ENCODE assay signal across 13 mouse cellular contexts in the genomic region with DNA sequence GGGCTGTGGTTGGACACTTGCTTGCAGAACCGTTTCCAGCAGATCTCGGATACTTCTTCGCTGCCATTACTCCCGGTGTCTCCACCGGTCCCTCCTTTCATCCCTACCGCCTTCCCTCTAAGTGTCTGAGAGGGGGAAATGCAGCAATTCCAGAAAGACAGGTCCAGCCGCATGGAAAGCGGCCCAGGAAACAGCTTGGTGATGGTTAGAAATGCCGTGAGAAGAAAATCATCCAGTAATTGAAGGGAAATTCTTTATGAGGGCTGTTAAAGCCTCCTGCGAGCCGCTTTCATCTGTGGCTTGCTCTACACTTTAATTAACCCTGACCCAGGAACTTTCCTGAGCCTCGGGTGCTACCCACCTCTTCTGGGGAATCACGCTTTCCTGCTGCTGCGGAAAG.
DNase-seq lines count a peak whose midpoint lies in the region; ATAC-seq lines count a peak whose summit lies in the region.
"Had no signal": no experiment of that assay in that cellular context is flagged by ENCODE, and none has a peak within 500 bp of the region (broad histone marks: within the 10 kb centered on the region; RNA-seq: fewer than 3 reads in every experiment).

No protein-coding gene starts in this region.

- H3K4me3 ChIP-seq in heart, embryonic 11.5 days (ENCODE audit: low read depth, low read length): 0 out of 2 replicates have a peak overlapping the region, but pooled peaks have one; percentile 10
- no peak overlapping the region for H3K4me3 ChIP-seq in lung, embryonic 16.5 days (ENCODE audit: low read length)
- no peak overlapping the region for H3K4me3 ChIP-seq in forebrain, embryonic 15.5 days
- no peak overlapping the region for H3K4me3 ChIP-seq in midbrain, embryonic 14.5 days (replicated peaks; ENCODE audit: low read depth, low read length)
- H3K4me3 ChIP-seq: myocyte had no signal

- DNase-seq in heart, adult 9 months (ENCODE audit: low spot score in 2 of 2): no peak
- no peak for DNase-seq in lung, postnatal 4 days
- peak; percentile 37 for DNase-seq in midbrain, embryonic 14.5 days
- no peak for DNase-seq in layer of hippocampus, adult 18-20 months (ENCODE audit: low spot score in 2 of 2)
- DNase-seq: cerebellum, postnatal 36 days; heart, postnatal 36 days; kidney, adult 18-20 months; lung, adult 18-20 months had no signal

- WGBS in heart, embryonic 11.5 days (ENCODE audit: insufficient replicate concordance): 11% methylated on average over 14 of the region's 14 CpGs
- WGBS in lung, embryonic 16.5 days: 13% methylated on average over 14 of the region's 14 CpGs
- WGBS in forebrain, embryonic 15.5 days: 12% methylated on average over 14 of the region's 14 CpGs
- WGBS in midbrain, embryonic 14.5 days: 14% methylated on average over 14 of the region's 14 CpGs

- 0 out of 2 replicates have a peak, but pooled peaks cover 4% of the 10 kb centered on the region for H3K4me1 ChIP-seq in heart, embryonic 11.5 days (ENCODE audit: control insufficient read depth, insufficient read depth, low read length)
- no peaks in the 10 kb centered on the region; the same call in 1 of the 2 replicates for H3K4me1 ChIP-seq in lung, embryonic 16.5 days (replicated peaks; ENCODE audit: control insufficient read depth, insufficient read depth, low read length)
- H3K4me1 ChIP-seq in forebrain, embryonic 15.5 days: peaks cover 12% of the 10 kb centered on the region
- no peaks in the 10 kb centered on the region for H3K4me1 ChIP-seq in midbrain, embryonic 14.5 days (ENCODE audit: control insufficient read depth, insufficient read depth, low read length)

- H3K27me3 ChIP-seq in heart, embryonic 11.5 days (ENCODE audit: control insufficient read depth, insufficient read depth, low read length): peaks cover 13% of the 10 kb centered on the region
- H3K27me3 ChIP-seq in lung, embryonic 16.5 days (ENCODE audit: control insufficient read depth, insufficient read depth, low read depth, low read length): no peaks in the 10 kb centered on the region
- H3K27me3 ChIP-seq in forebrain, embryonic 15.5 days: no peaks in the 10 kb centered on the region
- no peaks in the 10 kb centered on the region for H3K27me3 ChIP-seq in midbrain, embryonic 14.5 days (ENCODE audit: control insufficient read depth, insufficient read depth, low read length)

- H3K9ac ChIP-seq in heart, embryonic 11.5 days (ENCODE audit: low read depth, low read length): no peak overlapping the region
- H3K9ac ChIP-seq in lung, embryonic 16.5 days (ENCODE audit: low read length): no peak overlapping the region
- H3K9ac ChIP-seq in forebrain, embryonic 15.5 days (replicated peaks): no peak overlapping the region
- no peak overlapping the region; the same call in 1 of the 2 replicates for H3K9ac ChIP-seq in midbrain, embryonic 14.5 days (replicated peaks; ENCODE audit: low read length)

- H3K36me3 ChIP-seq in heart, embryonic 11.5 days (ENCODE audit: control insufficient read depth, insufficient read depth, low read length): no peaks in the 10 kb centered on the region
- H3K36me3 ChIP-seq in lung, embryonic 16.5 days (ENCODE audit: control insufficient read depth, insufficient read depth, low read length): no peaks in the 10 kb centered on the region
- H3K36me3 ChIP-seq in forebrain, embryonic 15.5 days: no peaks in the 10 kb centered on the region
- H3K36me3 ChIP-seq in midbrain, embryonic 14.5 days (ENCODE audit: control insufficient read depth, insufficient read depth, low read length): no peaks in the 10 kb centered on the region

- H3K27ac ChIP-seq in heart, embryonic 11.5 days (ENCODE audit: low read depth, low read length): no peak overlapping the region
- H3K27ac ChIP-seq in lung, embryonic 16.5 days (ENCODE audit: low read length): no peak overlapping the region
- H3K27ac ChIP-seq in forebrain, embryonic 15.5 days (replicated peaks): no peak overlapping the region
- H3K27ac ChIP-seq in midbrain, embryonic 14.5 days (replicated peaks; ENCODE audit: low read depth, low read length): no peak overlapping the region

- H3K4me2 ChIP-seq in heart, embryonic 11.5 days: peak overlapping the region; percentile 32
- peak overlapping the region; percentile 37; the same call in 1 of the 2 replicates for H3K4me2 ChIP-seq in lung, embryonic 16.5 days (ENCODE audit: low read depth, low read length)
- H3K4me2 ChIP-seq in forebrain, embryonic 15.5 days (replicated peaks): peak overlapping the region; percentile 26; the same call in 1 of the 2 replicates
- peak overlapping the region; percentile 10; the same call in 1 of the 2 replicates for H3K4me2 ChIP-seq in midbrain, embryonic 14.5 days (ENCODE audit: low read length)

- no peak for ATAC-seq in heart, embryonic 11.5 days (replicated peaks; ENCODE audit: insufficient number of reproducible peaks, low FRiP score, low TSS enrichment)
- ATAC-seq in lung, embryonic 16.5 days (ENCODE audit: low read depth): no peak
- 0 out of 2 replicates have a peak, but pooled peaks have one; percentile 26 for ATAC-seq in forebrain, embryonic 15.5 days (replicated peaks)
- no peak for ATAC-seq in midbrain, embryonic 14.5 days (ENCODE audit: low FRiP score, low TSS enrichment)
- ATAC-seq in inflammation-experienced regulatory T-cells, adult 6 months: no peak

- no peaks in the 10 kb centered on the region for H3K9me3 ChIP-seq in heart, embryonic 11.5 days (replicated peaks; ENCODE audit: control insufficient read depth, low read length)
- H3K9me3 ChIP-seq in lung, embryonic 16.5 days (ENCODE audit: control insufficient read depth, low read length): no peaks in the 10 kb centered on the region; the same call in 1 of the 2 replicates
- no peaks in the 10 kb centered on the region for H3K9me3 ChIP-seq in forebrain, embryonic 15.5 days
- no peaks in the 10 kb centered on the region for H3K9me3 ChIP-seq in midbrain, embryonic 14.5 days (ENCODE audit: control insufficient read depth, low read length)
